Mouse (Mus musculus): ENCODE results near the gene Zim1.

Gene Zim1

GRCm38 (mm10) chr7:6651221-6651620, 45.0 kb downstream of the Zim1 start:
- DNase-seq (ENCODE audit: extremely low read depth, low read depth): no peak

DNA sequence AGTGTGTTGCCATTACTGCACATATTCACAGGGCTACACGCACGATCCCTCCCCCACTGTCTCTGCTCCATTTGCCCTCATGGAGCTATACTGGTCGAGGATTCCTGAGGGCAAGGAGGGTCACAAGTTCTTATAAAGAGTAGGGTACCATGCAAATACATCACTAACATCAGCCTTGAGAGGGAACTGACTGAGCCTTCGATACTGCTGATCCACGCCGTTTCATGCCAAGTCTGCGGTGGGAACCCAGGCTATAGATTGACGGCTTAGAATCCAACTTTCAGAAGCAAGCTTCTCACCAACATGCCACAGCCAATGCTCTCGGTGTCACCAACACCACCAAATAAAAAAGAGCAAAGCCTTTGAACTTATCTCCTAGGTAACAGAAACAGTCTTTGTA, 45.7 kb downstream of the Zim1 start:
- no peak for DNase-seq (ENCODE audit: extremely low read depth, low read depth)

DNA sequence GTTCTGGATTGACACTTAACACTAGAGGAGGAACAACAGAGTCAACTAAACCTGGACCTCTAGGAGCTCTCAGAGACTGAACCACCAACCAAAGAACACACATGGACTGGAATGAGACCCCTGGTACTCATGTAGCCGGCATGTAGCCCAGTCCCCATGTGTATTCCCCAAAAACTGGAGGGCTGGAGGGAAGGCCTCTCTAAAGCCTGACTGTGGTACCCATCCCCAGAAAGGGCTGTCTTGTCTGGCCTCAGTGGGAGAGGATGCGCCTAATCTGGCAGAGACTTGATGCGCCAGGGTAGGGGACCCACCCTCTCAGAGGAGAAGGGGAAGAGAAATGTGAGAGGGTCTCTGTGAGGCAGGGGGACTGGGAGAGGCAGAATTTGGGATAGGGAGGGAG, 50.4 kb downstream of the Zim1 start:
- DNase-seq (ENCODE audit: extremely low read depth, low read depth): no peak

GRCm38 (mm10) chr7:6638076-6638475, 58.2 kb downstream of the Zim1 start:
- DNase-seq (ENCODE audit: extremely low read depth, low read depth): no peak

GRCm38 (mm10) chr7:6636741-6637140, 59.5 kb downstream of the Zim1 start:
- no peak for DNase-seq (ENCODE audit: extremely low read depth, low read depth)

DNA sequence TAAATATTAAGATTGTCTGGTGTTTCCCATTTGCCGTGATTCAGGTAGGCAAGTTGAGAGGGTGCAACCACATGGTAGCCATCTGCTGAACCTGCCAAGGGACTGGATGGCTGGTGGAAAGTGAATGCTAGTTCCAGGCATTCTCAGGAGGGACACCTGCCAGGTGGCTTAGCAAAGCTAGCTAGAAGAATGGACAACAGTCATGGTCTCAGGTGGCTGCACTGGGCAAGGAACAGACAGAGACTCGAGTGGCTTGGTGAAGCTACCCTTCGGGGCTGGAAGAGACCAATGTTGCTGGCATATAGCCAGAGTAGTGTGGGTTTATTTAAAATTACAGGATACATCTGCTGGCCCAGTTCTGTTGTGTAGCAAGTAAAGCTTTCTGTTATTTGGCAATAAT, 60.4 kb downstream of the Zim1 start:
- no peak for DNase-seq (ENCODE audit: extremely low read depth, low read depth)

Data from MEL-GATA-1-ER (cell line).